Comparison of ENCODE assay signal across 7 mouse cellular contexts in the genomic region with DNA sequence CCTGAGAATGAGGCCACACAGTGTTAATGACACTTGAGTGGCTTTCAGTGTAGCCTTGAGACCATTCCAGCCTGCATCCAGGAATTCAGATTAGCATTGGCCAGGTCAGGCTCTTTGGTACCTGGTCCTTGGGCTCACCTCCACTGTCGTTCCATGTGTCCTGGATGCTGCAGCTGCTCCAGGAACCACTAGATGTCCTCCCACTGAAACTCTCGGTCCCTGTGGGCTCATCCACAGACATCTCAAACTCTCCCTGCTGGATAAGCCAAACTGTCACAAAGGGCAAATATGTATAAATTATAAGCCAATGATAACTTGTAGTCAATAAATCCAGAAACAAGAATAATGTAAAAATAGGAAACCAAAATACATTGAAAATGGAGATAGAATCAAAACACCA.
DNase-seq lines count a peak whose midpoint lies in the region; ATAC-seq and TF ChIP-seq lines count a peak whose summit lies in the region.
"Not testable (repeated sequence)": the region's sequence is repeated elsewhere in the genome, so short reads cannot be mapped to it uniquely, and the experiment has no call there.

No protein-coding gene starts in this region.

- not testable (repeated sequence) for H3K36me3 ChIP-seq in kidney, adult 2 months (ENCODE audit: control insufficient read depth, insufficient read depth, low read length); stomach, postnatal 0 days (ENCODE audit: control insufficient read depth, insufficient read depth, low read length)

- H3K9me3 ChIP-seq in stomach, postnatal 0 days (ENCODE audit: control insufficient read depth, low read length): not testable (repeated sequence)

- H3K27ac ChIP-seq in cortical plate, adult 2 months (ENCODE audit: insufficient read depth, low read length); gastrocnemius, adult 2 months; kidney, adult 2 months (ENCODE audit: insufficient read depth, low read depth, low read length); layer of hippocampus, adult 2 months; stomach, postnatal 0 days (replicated peaks): not testable (repeated sequence)

- not testable (repeated sequence) for H3K4me1 ChIP-seq in cortical plate, adult 2 months (ENCODE audit: control insufficient read depth, insufficient read depth, low read length); kidney, adult 2 months (ENCODE audit: control insufficient read depth, insufficient read depth, low read length); lung, adult 2 months (ENCODE audit: control insufficient read depth, insufficient read depth, low read length); stomach, postnatal 0 days (replicated peaks; ENCODE audit: control insufficient read depth, insufficient read depth)

- not testable (repeated sequence) for TF ChIP-seq EP300 in stomach, postnatal 0 days (optimal IDR thresholded peaks at IDR 0.05)

- not testable (repeated sequence) for ATAC-seq in stomach, postnatal 0 days (ENCODE audit: low FRiP score, low TSS enrichment)

- 19% methylated on average over 2 of the region's 2 CpGs for WGBS in kidney, adult 2 months
- WGBS in lung, adult 2 months: 19% methylated on average over 2 of the region's 2 CpGs
- 16% methylated on average over 2 of the region's 2 CpGs for WGBS in stomach, postnatal 0 days

- peak; percentile 24 for DNase-seq in ZHBTc4 (ENCODE audit: low read depth, low spot score)
- DNase-seq in gastrocnemius, adult 2 months; layer of hippocampus, adult 2 months (ENCODE audit: low spot score in 2 of 2); lung, adult 2 months; stomach, postnatal 0 days (ENCODE audit: low spot score): not testable (repeated sequence)
- peak; percentile 14 for DNase-seq in kidney, adult 2 months

- H3K27me3 ChIP-seq in kidney, adult 2 months (replicated peaks; ENCODE audit: control insufficient read depth, insufficient read depth, low read length); stomach, postnatal 0 days (ENCODE audit: control insufficient read depth, insufficient read depth, low read length): not testable (repeated sequence)

- not testable (repeated sequence) for TF ChIP-seq POLR2A in cortical plate, adult 2 months (IDR thresholded peaks at IDR 0.05; ENCODE audit: extremely low read depth, insufficient read depth, low read length); kidney, adult 2 months (IDR thresholded peaks at IDR 0.05; ENCODE audit: low read depth, low read length); lung, adult 2 months (IDR thresholded peaks at IDR 0.05; ENCODE audit: borderline replicate concordance, extremely low read depth, low read depth, low read length)

- not testable (repeated sequence) for H3K4me3 ChIP-seq in cortical plate, adult 2 months (ENCODE audit: insufficient read depth, low read length); gastrocnemius, adult 2 months; kidney, adult 2 months (ENCODE audit: insufficient read depth, low read depth, low read length); layer of hippocampus, adult 2 months; lung, adult 2 months (replicated peaks; ENCODE audit: extremely low read depth, low read depth, low read length); stomach, postnatal 0 days (ENCODE audit: low read depth, low read length)

- intact Hi-C loops in gastrocnemius, adult 2 months (cut with DNase I): not testable (repeated sequence)

- peak; percentile 40; the same call in 1 of the 2 replicates for TF ChIP-seq CTCF in cortical plate, adult 2 months (IDR thresholded peaks at IDR 0.05; ENCODE audit: extremely low read depth, insufficient read depth, low read length)
- peak; percentile 25; the same call in 1 of the 2 replicates for TF ChIP-seq CTCF in gastrocnemius, adult 2 months (IDR thresholded peaks at IDR 0.05)
- peak; percentile 50 for TF ChIP-seq CTCF in kidney, adult 2 months (conservative IDR thresholded peaks at IDR 0.05; ENCODE audit: insufficient read depth, insufficient read length, low read depth, low read length)
- TF ChIP-seq CTCF in layer of hippocampus, adult 2 months (conservative IDR thresholded peaks at IDR 0.05): peak; percentile 75
- 0 out of 2 replicates have a peak, but pooled peaks have one; percentile 10 for TF ChIP-seq CTCF in lung, adult 2 months (IDR thresholded peaks at IDR 0.05; ENCODE audit: insufficient read depth, low read length)
- peak; percentile 66 for TF ChIP-seq CTCF in stomach, postnatal 0 days (IDR thresholded peaks at IDR 0.05; ENCODE audit: low read depth)

- not testable (repeated sequence) for H3K9ac ChIP-seq in stomach, postnatal 0 days (ENCODE audit: low read length)

- H3K4me2 ChIP-seq in stomach, postnatal 0 days (replicated peaks; ENCODE audit: low read depth): not testable (repeated sequence)

Comparison
In these comparisons a context has a peak if more than half of its experiments do, and no peak if none do; other contexts are left out.
1. CTCF ChIP-seq: peak in every context shown above with its lines; median percentile 75 in layer of hippocampus, adult 2 months; 66 in stomach, postnatal 0 days; 50 in kidney, adult 2 months; 40 in cortical plate, adult 2 months; 25 in gastrocnemius, adult 2 months; 10 in lung, adult 2 months.